Mouse (Mus musculus): Measurements from ENCODE around the gene Gtf2ird1. TPM values are rescaled to one million over a fixed set of nuclear protein-coding genes. Genes with fewer than 3 reads are reported as not detected.

Gtf2ird1 gene
- polyA plus RNA-seq, 1 experiment from 2014 or later: 53.9 TPM

DNA sequence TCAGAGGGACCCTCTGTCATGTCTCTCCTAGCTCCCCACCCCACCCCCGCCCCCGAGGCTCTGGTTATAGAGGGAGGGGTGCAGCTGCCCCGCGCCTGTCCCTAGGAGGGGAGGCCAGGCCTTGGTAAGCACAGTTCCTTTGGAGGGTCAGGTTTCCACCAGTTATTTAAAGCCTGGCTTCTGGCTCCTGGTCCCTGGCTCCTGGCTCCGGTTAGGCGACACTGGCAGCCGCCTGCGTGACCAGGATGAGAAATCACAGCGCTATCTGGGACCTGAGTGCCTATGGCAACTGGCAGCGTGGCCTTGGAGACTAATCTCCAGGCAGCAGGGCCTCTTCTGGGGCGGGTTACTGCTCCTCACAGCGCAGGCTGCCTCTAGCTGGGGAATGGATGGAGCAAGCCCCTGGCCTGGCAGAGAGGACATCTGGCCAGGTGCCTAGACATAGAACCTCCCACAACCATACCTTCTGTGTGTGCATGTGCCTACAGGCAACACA lies 20.6 kb downstream of the Gtf2ird1 start:
- WGBS: 24% methylated on average over 12 of the region's 12 CpGs
- peak; percentile 54 for ATAC-seq (ENCODE audit: insufficient number of reproducible peaks, insufficient read depth, low FRiP score, low read depth)
- peak overlapping the region; percentile 26 for H3K4me2 ChIP-seq (ENCODE audit: low read length)

GRCm38 (mm10) chr5:134433137-134433536 lies 23.4 kb downstream of the Gtf2ird1 start:
- Histone ChIP-seq H3K4me3 (ENCODE audit: control insufficient read depth in 1 of 2, insufficient read depth in 1 of 2, low read depth in 1 of 2, low read length in 2 of 2) (no peak overlapping the region), H3K27me3 (ENCODE audit: control insufficient read depth, insufficient read depth, low read length) (no peaks in the 10 kb centered on the region), H3K27ac (replicated peaks in 1 of 2; ENCODE audit: control insufficient read depth in 1 of 2, insufficient read depth in 1 of 2, low read depth in 2 of 2, low read length in 2 of 2) (peak overlapping the region; percentile 40 to 44; a peak in 3 of 4 replicates), H3K4me1 (ENCODE audit: control insufficient read depth in 2 of 2, insufficient read depth in 2 of 2, low read length in 2 of 2) (peaks cover 46 to 52% of the 10 kb centered on the region in 2 experiments), H3K9me3 (ENCODE audit: control insufficient read depth, low read length) (no peaks in the 10 kb centered on the region), H3K9ac (ENCODE audit: low read length) (no peak overlapping the region), H3K36me3 (ENCODE audit: control insufficient read depth, insufficient read depth, low read length) (peaks cover 6% of the 10 kb centered on the region; the same call in 1 of the 2 replicates), H3K4me2 (ENCODE audit: low read length) (no peak overlapping the region)
- ATAC-seq (ENCODE audit: insufficient number of reproducible peaks, insufficient read depth, low FRiP score, low read depth): no peak
- WGBS: 36% methylated on average over 10 of the region's 10 CpGs

More for the DNA sequence above, 20.6 kb downstream of the Gtf2ird1 start:
- Histone ChIP-seq H3K36me3 (ENCODE audit: control insufficient read depth, insufficient read depth, low read length) (no peaks in the 10 kb centered on the region), H3K27me3 (ENCODE audit: control insufficient read depth, insufficient read depth, low read length) (no peaks in the 10 kb centered on the region), H3K9ac (ENCODE audit: low read length) (peak overlapping the region; percentile 52; the same call in 1 of the 2 replicates), H3K27ac (replicated peaks in 1 of 2; ENCODE audit: control insufficient read depth in 1 of 2, insufficient read depth in 1 of 2, low read depth in 2 of 2, low read length in 2 of 2) (peak overlapping the region; percentile 75 to 96), H3K4me1 (ENCODE audit: control insufficient read depth in 2 of 2, insufficient read depth in 2 of 2, low read length in 2 of 2) (peaks cover 62 to 73% of the 10 kb centered on the region in 2 experiments), H3K4me3 (ENCODE audit: control insufficient read depth in 1 of 2, insufficient read depth in 1 of 2, low read depth in 1 of 2, low read length in 2 of 2) (no peak overlapping the region), H3K9me3 (ENCODE audit: control insufficient read depth, low read length) (no peaks in the 10 kb centered on the region)

DNA sequence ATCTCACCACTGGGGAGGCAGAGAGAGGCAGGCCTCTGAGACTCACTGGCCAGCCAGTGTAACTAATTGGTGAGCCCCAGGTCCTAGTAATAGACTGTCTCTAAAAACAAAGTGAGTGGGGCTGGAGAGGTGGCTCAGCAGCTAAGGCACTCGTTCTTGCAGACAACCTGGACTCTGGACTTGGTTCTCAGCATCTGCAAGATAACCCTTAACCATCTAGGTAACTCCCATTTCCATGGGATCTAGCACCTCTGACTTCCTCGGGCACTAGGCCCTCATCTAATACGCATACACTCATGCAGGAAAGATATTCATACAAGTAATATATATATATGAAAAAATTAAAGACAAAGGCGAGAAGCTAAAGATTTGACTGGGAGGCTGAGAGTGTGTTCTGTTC lies 26.4 kb downstream of the Gtf2ird1 start:
- ATAC-seq (ENCODE audit: insufficient number of reproducible peaks, insufficient read depth, low FRiP score, low read depth): no peak
- 79% methylated on average over 4 of the region's 4 CpGs for WGBS

GRCm38 (mm10) chr5:134427664-134428063 lies 28.9 kb downstream of the Gtf2ird1 start:
- H3K9ac ChIP-seq (ENCODE audit: low read length): no peak overlapping the region; the same call in 1 of the 2 replicates
- H3K4me1 ChIP-seq (ENCODE audit: control insufficient read depth in 2 of 2, insufficient read depth in 2 of 2, low read length in 2 of 2): peaks cover 9 to 10% of the 10 kb centered on the region in 2 experiments; a peak in 3 of 4 replicates
- H3K27me3 ChIP-seq (ENCODE audit: control insufficient read depth, insufficient read depth, low read length): no peaks in the 10 kb centered on the region
- H3K4me2 ChIP-seq (ENCODE audit: low read length): no peak overlapping the region
- no peak overlapping the region for H3K4me3 ChIP-seq (ENCODE audit: control insufficient read depth in 1 of 2, insufficient read depth in 1 of 2, low read depth in 1 of 2, low read length in 2 of 2)
- no peaks in the 10 kb centered on the region for H3K9me3 ChIP-seq (ENCODE audit: control insufficient read depth, low read length)
- peaks cover 10% of the 10 kb centered on the region; the same call in 1 of the 2 replicates for H3K36me3 ChIP-seq (ENCODE audit: control insufficient read depth, insufficient read depth, low read length)
- no peak overlapping the region for H3K27ac ChIP-seq (replicated peaks in 1 of 2; ENCODE audit: control insufficient read depth in 1 of 2, insufficient read depth in 1 of 2, low read depth in 2 of 2, low read length in 2 of 2)
- ATAC-seq (ENCODE audit: insufficient number of reproducible peaks, insufficient read depth, low FRiP score, low read depth): no peak
- 89% methylated on average over 9 of the region's 9 CpGs for WGBS

More for the DNA sequence above, 26.4 kb downstream of the Gtf2ird1 start:
- Histone ChIP-seq H3K27ac (replicated peaks in 1 of 2; ENCODE audit: control insufficient read depth in 1 of 2, insufficient read depth in 1 of 2, low read depth in 2 of 2, low read length in 2 of 2) (no peak overlapping the region), H3K9me3 (ENCODE audit: control insufficient read depth, low read length) (no peaks in the 10 kb centered on the region), H3K4me3 (ENCODE audit: control insufficient read depth in 1 of 2, insufficient read depth in 1 of 2, low read depth in 1 of 2, low read length in 2 of 2) (no peak overlapping the region), H3K4me2 (ENCODE audit: low read length) (no peak overlapping the region), H3K27me3 (ENCODE audit: control insufficient read depth, insufficient read depth, low read length) (no peaks in the 10 kb centered on the region), H3K4me1 (ENCODE audit: control insufficient read depth in 2 of 2, insufficient read depth in 2 of 2, low read length in 2 of 2) (peaks cover 19 to 22% of the 10 kb centered on the region in 2 experiments), H3K36me3 (ENCODE audit: control insufficient read depth, insufficient read depth, low read length) (peaks cover 7% of the 10 kb centered on the region; the same call in 1 of the 2 replicates), H3K9ac (ENCODE audit: low read length) (no peak overlapping the region)

DNA sequence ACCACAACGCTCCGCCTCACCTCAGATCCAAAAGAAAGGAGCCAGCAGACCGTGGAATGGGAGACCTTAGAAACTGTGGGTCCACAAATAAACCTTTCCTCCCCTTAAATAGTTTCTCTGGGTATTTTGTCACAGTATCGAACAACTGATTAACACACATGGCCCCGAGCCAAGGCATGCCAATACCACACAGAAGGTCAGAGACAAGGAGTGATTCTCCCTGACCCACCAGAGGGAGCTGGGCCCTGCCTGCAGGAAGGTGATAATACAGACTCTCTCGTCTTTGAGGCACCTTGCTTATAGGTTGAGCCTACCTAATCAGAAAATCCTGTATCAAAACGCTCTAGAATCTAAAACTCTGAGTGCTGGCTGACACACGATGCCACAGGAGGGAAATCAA lies 30.9 kb downstream of the Gtf2ird1 start:
- Histone ChIP-seq H3K4me1 (ENCODE audit: control insufficient read depth in 2 of 2, insufficient read depth in 2 of 2, low read length in 2 of 2) (peaks cover 20 to 25% of the 10 kb centered on the region in 2 experiments), H3K9ac (ENCODE audit: low read length) (no peak overlapping the region), H3K4me3 (ENCODE audit: control insufficient read depth in 1 of 2, insufficient read depth in 1 of 2, low read depth in 1 of 2, low read length in 2 of 2) (no peak overlapping the region), H3K4me2 (ENCODE audit: low read length) (no peak overlapping the region), H3K27ac (replicated peaks in 1 of 2; ENCODE audit: control insufficient read depth in 1 of 2, insufficient read depth in 1 of 2, low read depth in 2 of 2, low read length in 2 of 2) (no peak overlapping the region), H3K9me3 (ENCODE audit: control insufficient read depth, low read length) (no peaks in the 10 kb centered on the region), H3K27me3 (ENCODE audit: control insufficient read depth, insufficient read depth, low read length) (no peaks in the 10 kb centered on the region), H3K36me3 (ENCODE audit: control insufficient read depth, insufficient read depth, low read length) (peaks cover 10% of the 10 kb centered on the region; the same call in 1 of the 2 replicates)
- 77% methylated on average over 8 of the region's 8 CpGs for WGBS
- ATAC-seq (ENCODE audit: insufficient number of reproducible peaks, insufficient read depth, low FRiP score, low read depth): no peak

DNA sequence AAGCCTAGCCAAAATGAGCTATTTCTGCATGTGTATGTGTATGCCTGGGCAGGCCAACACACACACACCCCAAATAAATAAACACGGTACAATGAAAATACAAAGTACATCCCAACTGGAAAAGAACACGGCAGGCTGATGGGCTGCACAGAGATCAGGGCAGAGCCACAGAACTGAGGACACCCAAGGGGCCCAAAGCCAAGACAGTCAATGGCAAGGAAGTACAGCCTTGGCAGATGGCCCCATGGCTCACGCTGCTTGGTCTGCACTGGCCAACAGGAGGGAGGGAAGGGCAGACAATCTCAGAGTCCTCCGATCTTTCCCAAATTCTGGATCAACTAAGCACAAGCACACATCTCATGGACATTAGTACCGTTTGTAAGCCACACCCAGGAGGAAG lies 32.6 kb downstream of the Gtf2ird1 start:
- 82% methylated on average over 5 of the region's 5 CpGs for WGBS
- peaks cover 10% of the 10 kb centered on the region; the same call in 1 of the 2 replicates for H3K36me3 ChIP-seq (ENCODE audit: control insufficient read depth, insufficient read depth, low read length)
- no peak overlapping the region for H3K9ac ChIP-seq (ENCODE audit: low read length)
- H3K4me3 ChIP-seq (ENCODE audit: control insufficient read depth in 1 of 2, insufficient read depth in 1 of 2, low read depth in 1 of 2, low read length in 2 of 2): no peak overlapping the region
- H3K4me2 ChIP-seq (ENCODE audit: low read length): no peak overlapping the region
- no peak for ATAC-seq (ENCODE audit: insufficient number of reproducible peaks, insufficient read depth, low FRiP score, low read depth)
- H3K4me1 ChIP-seq (ENCODE audit: control insufficient read depth in 2 of 2, insufficient read depth in 2 of 2, low read length in 2 of 2): peaks cover 18 to 29% of the 10 kb centered on the region in 2 experiments
- H3K9me3 ChIP-seq (ENCODE audit: control insufficient read depth, low read length): no peaks in the 10 kb centered on the region
- H3K27me3 ChIP-seq (ENCODE audit: control insufficient read depth, insufficient read depth, low read length): no peaks in the 10 kb centered on the region
- no peak overlapping the region for H3K27ac ChIP-seq (replicated peaks in 1 of 2; ENCODE audit: control insufficient read depth in 1 of 2, insufficient read depth in 1 of 2, low read depth in 2 of 2, low read length in 2 of 2)

DNA sequence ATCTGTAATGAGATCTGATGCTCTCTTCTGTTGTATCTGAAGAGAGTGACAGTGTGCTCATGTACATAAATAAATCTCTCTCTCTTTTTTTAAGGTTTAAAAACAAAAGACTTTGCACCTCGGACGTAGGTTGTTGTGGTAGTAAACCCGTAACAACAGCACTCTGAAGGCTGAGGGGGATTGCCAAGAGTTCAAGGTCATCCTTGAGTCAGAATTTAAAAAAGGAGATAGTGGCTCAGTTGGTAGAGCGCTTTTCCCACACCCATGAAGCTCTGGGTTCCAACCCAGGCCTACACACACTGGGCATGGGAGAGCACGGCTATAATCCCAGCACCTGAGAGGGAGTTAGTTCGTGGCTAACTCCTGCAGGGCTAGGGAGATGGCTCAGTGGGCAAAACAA lies 33.1 kb downstream of the Gtf2ird1 start:
- ATAC-seq (ENCODE audit: insufficient number of reproducible peaks, insufficient read depth, low FRiP score, low read depth): no peak
- peaks cover 18 to 32% of the 10 kb centered on the region in 2 experiments for H3K4me1 ChIP-seq (ENCODE audit: control insufficient read depth in 2 of 2, insufficient read depth in 2 of 2, low read length in 2 of 2)
- H3K9ac ChIP-seq (ENCODE audit: low read length): no peak overlapping the region
- H3K4me3 ChIP-seq (ENCODE audit: control insufficient read depth in 1 of 2, insufficient read depth in 1 of 2, low read depth in 1 of 2, low read length in 2 of 2): no peak overlapping the region
- H3K36me3 ChIP-seq (ENCODE audit: control insufficient read depth, insufficient read depth, low read length): peaks cover 6% of the 10 kb centered on the region; the same call in 1 of the 2 replicates
- no peaks in the 10 kb centered on the region for H3K9me3 ChIP-seq (ENCODE audit: control insufficient read depth, low read length)
- no peak overlapping the region for H3K4me2 ChIP-seq (ENCODE audit: low read length)
- H3K27ac ChIP-seq (replicated peaks in 1 of 2; ENCODE audit: control insufficient read depth in 1 of 2, insufficient read depth in 1 of 2, low read depth in 2 of 2, low read length in 2 of 2): no peak overlapping the region
- WGBS: 93% methylated on average over 6 of the region's 6 CpGs
- no peaks in the 10 kb centered on the region for H3K27me3 ChIP-seq (ENCODE audit: control insufficient read depth, insufficient read depth, low read length)

Measured in heart, embryonic 14.5 days (tissue).